Mouse (Mus musculus) forebrain, embryonic 14.5 days (tissue): Measurements from ENCODE around the gene Rpl41. TPM values are rescaled to one million over a fixed set of nuclear protein-coding genes. Genes with fewer than 3 reads are reported as not detected.

Experiments
- ATAC-seq: fragments of 200-750 bp; cut with Nextera tagmentation; 2 replicates; pipeline ENCODE4 v1.8.0; 2017; ENCODE audit warnings: mild to moderate bottlenecking, moderate library complexity
- DNase-seq: peaks from one replicate; pipeline ENCODE4 v3.0.0-alpha.2; 2015; ENCODE audit warnings: low spot score
- H3K27ac ChIP-seq: fragments of 300-500 bp; sonication (generic); 2 replicates; pipeline ENCODE4 v1.5.1; 2014; ENCODE audit warnings: low read depth, mild to moderate bottlenecking, control low read depth, low read length, moderate library complexity
- H3K27me3 ChIP-seq: fragments of 300-500 bp; sonication (generic); replicated peaks from 2 replicates; pipeline ENCODE4 v1.6.1; 2014; ENCODE audit warnings: low read length, control low read depth, mixed read lengths; ENCODE audit not compliant: control insufficient read depth, insufficient read depth
- H3K36me3 ChIP-seq: fragments of 300-500 bp; sonication (generic); 2 replicates; pipeline ENCODE4 v1.6.1; 2014; ENCODE audit warnings: low read length, control low read depth; ENCODE audit not compliant: control insufficient read depth, insufficient read depth
- H3K4me1 ChIP-seq: fragments of 300-500 bp; sonication (generic); 2 replicates; pipeline ENCODE4 v1.6.1; 2014; ENCODE audit warnings: antibody characterized with exemption, low read length, control low read depth; ENCODE audit not compliant: control insufficient read depth, insufficient read depth
- H3K4me2 ChIP-seq: fragments of 300-500 bp; sonication (generic); 2 replicates; pipeline ENCODE4 v1.6.1; 2014; ENCODE audit warnings: mild to moderate bottlenecking, control low read depth, low read length
- H3K4me3 ChIP-seq: fragments of 300-500 bp; sonication (generic); 2 replicates; pipeline ENCODE4 v1.5.1; 2014; ENCODE audit warnings: low read depth, low read length, control low read depth
- H3K9ac ChIP-seq: fragments of 300-500 bp; sonication (generic); 2 replicates; pipeline ENCODE4 v1.6.1; 2014; ENCODE audit warnings: mild to moderate bottlenecking, low read length, control low read depth, moderate library complexity
- H3K9me3 ChIP-seq: fragments of 300-500 bp; sonication (generic); replicated peaks from 2 replicates; pipeline ENCODE4 v1.6.1; 2016; ENCODE audit warnings: low read length, control low read depth, mixed read lengths; ENCODE audit not compliant: control insufficient read depth
- WGBS: fragments of 180-500 bp; shearing (Covaris S2); extraction: QIAGEN DNeasy Blood & Tissue Kit; methylation state at CpG from one replicate; pipeline ENCODE4 v1.1.7; 2014; 5-methylcytosine and 5-hydroxymethylcytosine counted together
- microRNA-seq: library from miRNA; unstranded; fragments of <30 nt; microRNA quantifications from one replicate; pipeline ENCODE4, GENCODE M21; 2016
- polyA plus RNA-seq: library from polyadenylated mRNA; unstranded; fragments of >200 nt; fragmentation: Nextera tagmentation; extraction: Ambion mirVana; gene quantifications from 2 replicates; pipeline ENCODE4 v1.2.1, GENCODE M21; 2014

The Rpl41 gene
- polyA plus RNA-seq, 1 experiment from 2014 or later = 3,259 TPM

DNA sequence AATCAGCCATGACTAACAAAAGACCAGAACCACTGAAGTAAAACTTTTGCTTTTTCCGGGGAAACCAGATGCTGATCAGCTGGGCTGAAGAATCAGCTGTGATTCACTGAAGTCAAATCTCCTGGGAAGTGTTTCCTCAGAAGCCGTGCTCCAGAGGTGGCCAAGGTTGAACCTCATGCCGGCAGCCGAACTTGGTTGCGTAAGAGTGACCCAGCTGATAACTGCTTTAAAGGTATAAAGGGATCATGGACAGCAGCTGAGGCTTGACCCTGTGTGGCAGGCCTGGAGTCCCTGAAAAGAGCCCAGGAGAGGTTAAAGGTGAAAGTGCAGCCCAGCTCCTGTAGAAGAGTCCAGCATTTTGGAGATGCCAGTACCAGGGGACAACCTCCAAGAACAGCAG, 46.8 kb downstream of the Rpl41 start:
- Histone ChIP-seq H3K9me3 (no peaks in the 10 kb centered on the region), H3K27me3 (no peaks in the 10 kb centered on the region), H3K9ac (no peak overlapping the region), H3K4me3 (no peak overlapping the region), H3K36me3 (0 out of 2 replicates have a peak, but pooled peaks cover 3% of the 10 kb centered on the region), H3K27ac (no peak overlapping the region), H3K4me1 (no peaks in the 10 kb centered on the region; the same call in 1 of the 2 replicates), H3K4me2 (no peak overlapping the region)
- WGBS = 77% methylated on average over 5 of the region's 5 CpGs
- DNase-seq = no peak
- no peak for ATAC-seq

DNA sequence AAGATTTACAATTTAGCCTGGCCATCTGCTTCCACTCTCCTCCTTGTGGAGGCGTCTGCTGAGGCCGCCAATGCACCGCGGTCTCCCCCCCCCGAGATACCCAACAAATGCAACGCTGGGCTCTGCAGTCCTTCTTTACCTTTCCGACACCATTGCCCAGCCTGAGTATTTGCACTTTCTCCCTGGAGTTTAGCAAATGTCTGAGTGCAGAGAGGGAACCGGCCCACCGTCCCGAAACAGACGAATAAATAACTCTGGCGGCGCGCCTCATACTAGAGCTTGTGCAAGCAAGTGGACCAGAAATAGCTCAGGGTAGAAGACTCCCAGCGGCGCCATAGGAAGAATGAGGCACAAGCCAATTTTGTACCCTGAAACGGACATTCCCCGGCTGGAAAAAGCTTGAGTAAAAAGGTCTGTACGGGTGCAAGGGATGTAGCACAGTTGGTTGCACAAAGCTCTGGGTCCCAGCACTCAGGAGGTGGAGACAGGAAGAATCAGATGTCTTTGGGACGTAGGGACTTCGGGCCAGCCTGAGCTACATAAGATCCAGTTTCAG, 49.9 kb downstream of the Rpl41 start:
- DNase-seq (peak; percentile 45), ATAC-seq (peak; percentile 45)
- 0 out of 2 replicates have a peak, but pooled peaks cover 3% of the 10 kb centered on the region for H3K36me3 ChIP-seq
- 2% methylated on average over 21 of the region's 21 CpGs for WGBS
- H3K4me1 ChIP-seq = peaks cover 7% of the 10 kb centered on the region
- no peaks in the 10 kb centered on the region for H3K9me3 ChIP-seq
- peak overlapping the region; percentile 58; the same call in 1 of the 2 replicates for H3K27ac ChIP-seq
- H3K4me3 ChIP-seq = peak overlapping the region; percentile 61
- peak overlapping the region; percentile 81 for H3K4me2 ChIP-seq
- H3K9ac ChIP-seq = peak overlapping the region; percentile 64
- H3K27me3 ChIP-seq = no peaks in the 10 kb centered on the region

DNA sequence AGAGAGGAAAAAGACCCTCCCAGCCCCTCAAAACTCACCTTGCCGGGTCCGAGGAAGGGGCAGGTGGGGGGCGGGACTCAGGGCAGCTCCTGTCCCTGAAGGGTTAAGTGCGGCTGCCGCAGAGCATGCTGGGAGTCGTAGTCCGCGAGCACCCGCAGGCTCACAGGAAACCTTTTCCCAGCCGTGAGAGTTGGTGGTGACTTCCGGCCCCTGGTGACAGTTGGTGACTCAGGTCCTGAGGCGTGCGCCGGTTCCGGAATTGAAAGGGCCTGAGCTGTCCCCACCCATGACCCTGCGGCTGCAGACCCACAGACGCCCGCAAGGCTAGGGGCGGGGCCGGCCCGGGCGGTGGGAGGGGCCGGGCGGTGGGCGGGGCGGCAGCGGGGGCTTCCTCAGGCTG, 50.5 kb downstream of the Rpl41 start, which contains the start of gene Myl6b:
TSS of gene Myl6b (minus strand) at position 96 of the 400 bp plus-strand sequence.
- H3K9me3 ChIP-seq = no peaks in the 10 kb centered on the region
- DNase-seq = peak; percentile 97
- H3K4me1 ChIP-seq = peaks cover 7% of the 10 kb centered on the region
- H3K36me3 ChIP-seq = 0 out of 2 replicates have a peak, but pooled peaks cover 3% of the 10 kb centered on the region
- peak within 1 kb of the TSS; percentile 81 for H3K4me2 ChIP-seq
- H3K9ac ChIP-seq = peak within 1 kb of the TSS; percentile 64
- peak; percentile 72 for ATAC-seq
- H3K27me3 ChIP-seq = no peaks in the 10 kb centered on the region
- under 1% methylated on average over 26 of the region's 27 CpGs for WGBS
- H3K27ac ChIP-seq = peak within 1 kb of the TSS; percentile 58; the same call in 1 of the 2 replicates
- peak within 1 kb of the TSS; percentile 61 for H3K4me3 ChIP-seq

Small RNAs within 50 kb of the gene (microRNA-seq; reads per million reads assigned to microRNA genes)
- not detected for gene Gm47275
- not detected for gene Mir6916
- gene Mir6917 = not detected

Other genes with a start within 250 kb of the Rpl41 start
- gene Pan2, start 246.0 kb downstream of the Rpl41 start, polyA plus RNA-seq = 21.4 and 23.2 TPM in 2 replicates
- 231 and 256 TPM in 2 replicates for gene Cnpy2, start 226.8 kb downstream of the Rpl41 start, polyA plus RNA-seq
- gene Cs, start 211.6 kb downstream of the Rpl41 start, polyA plus RNA-seq = 234 and 243 TPM in 2 replicates
- gene Coq10a, start 180.3 kb downstream of the Rpl41 start, polyA plus RNA-seq = 22.8 and 26.9 TPM in 2 replicates
- gene Ankrd52, start 172.2 kb downstream of the Rpl41 start, polyA plus RNA-seq = 6.8 and 10.3 TPM in 2 replicates
- gene Slc39a5, start 148.1 kb downstream of the Rpl41 start, polyA plus RNA-seq = not detected in 2 replicates
- gene Nabp2, start 137.8 kb downstream of the Rpl41 start, polyA plus RNA-seq = 147 and 180 TPM in 2 replicates
- 94.2 and 107 TPM in 2 replicates for gene Rnf41, start 137.6 kb downstream of the Rpl41 start, polyA plus RNA-seq
- 178 and 201 TPM in 2 replicates for gene Smarcc2, start 90.1 kb downstream of the Rpl41 start, polyA plus RNA-seq
- 732 and 818 TPM in 2 replicates for gene Myl6, start 55.2 kb downstream of the Rpl41 start, polyA plus RNA-seq
- gene Myl6b, start 50.6 kb downstream of the Rpl41 start, polyA plus RNA-seq = 4.6 and 5.8 TPM in 2 replicates
- gene Esyt1, start 23.4 kb downstream of the Rpl41 start, polyA plus RNA-seq = 4.7 and 6.3 TPM in 2 replicates
- 16.2 and 18.2 TPM in 2 replicates for gene Zc3h10, start 1.5 kb downstream of the Rpl41 start, polyA plus RNA-seq
- 177 and 187 TPM in 2 replicates for gene Pa2g4, start 16.7 kb upstream of the Rpl41 start, polyA plus RNA-seq
- 0.17 and 0.40 TPM in 2 replicates for gene Erbb3, start 40.3 kb upstream of the Rpl41 start, polyA plus RNA-seq
- gene Rps26, start 77.4 kb upstream of the Rpl41 start, polyA plus RNA-seq = 522 and 721 TPM in 2 replicates
- 6.5 and 9.2 TPM in 2 replicates for gene Ikzf4, start 96.7 kb upstream of the Rpl41 start, polyA plus RNA-seq
- 9.1 and 9.8 TPM in 2 replicates for gene Suox, start 124.8 kb upstream of the Rpl41 start, polyA plus RNA-seq
- 89.4 and 98.8 TPM in 2 replicates for gene Rab5b, start 147.0 kb upstream of the Rpl41 start, polyA plus RNA-seq
- gene Pmel, start 154.9 kb upstream of the Rpl41 start, polyA plus RNA-seq = 0.27 and 0.83 TPM in 2 replicates
- 41.0 and 43.8 TPM in 2 replicates for gene Cdk2, start 155.7 kb upstream of the Rpl41 start, polyA plus RNA-seq
- 3.8 and 4.5 TPM in 2 replicates for gene Dgka, start 195.6 kb upstream of the Rpl41 start, polyA plus RNA-seq
- 48.4 and 55.4 TPM in 2 replicates for gene Pym1, start 198.6 kb upstream of the Rpl41 start, polyA plus RNA-seq
- gene Mmp19, start 241.6 kb upstream of the Rpl41 start, polyA plus RNA-seq = 0.37 and 0.62 TPM in 2 replicates